8 mouse cellular contexts compared by ENCODE assay signal in genomic region chr19:5609171-5609546, GRCm38 (mm10). TPM values are rescaled to one million over a fixed set of nuclear protein-coding genes. Genes with fewer than 3 reads are reported as not detected.
DNase-seq lines count a peak whose midpoint lies in the region; ATAC-seq lines count a peak whose summit lies in the region.

No protein-coding gene starts in this region.

- DNase-seq in lung, postnatal 10 days, result no peak
- no peak for DNase-seq in gastrocnemius, postnatal 14 days
- DNase-seq in adrenal gland, adult (ENCODE audit: inconsistent age in 2 of 2, low spot score in 1 of 2), result no peak

- WGBS in lung, embryonic 15.5 days, result 43% methylated on average over 10 of the region's 10 CpGs
- 56% methylated on average over 10 of the region's 10 CpGs for WGBS in embryonic facial prominence, embryonic 13.5 days
- WGBS in intestine, embryonic 15.5 days, result 46% methylated on average over 10 of the region's 10 CpGs
- WGBS in neural tube, embryonic 13.5 days, result 66% methylated on average over 10 of the region's 10 CpGs

- peak overlapping the region; percentile 70 for H3K4me2 ChIP-seq in lung, embryonic 15.5 days
- peak overlapping the region; percentile 80 for H3K4me2 ChIP-seq in embryonic facial prominence, embryonic 13.5 days
- peak overlapping the region; percentile 65 for H3K4me2 ChIP-seq in intestine, embryonic 15.5 days (replicated peaks)
- H3K4me2 ChIP-seq in neural tube, embryonic 13.5 days, result peak overlapping the region; percentile 76

- H3K27ac ChIP-seq in lung, embryonic 15.5 days, result peak overlapping the region; percentile 99
- peak overlapping the region; percentile 96 for H3K27ac ChIP-seq in embryonic facial prominence, embryonic 13.5 days
- H3K27ac ChIP-seq in intestine, embryonic 15.5 days, result peak overlapping the region; percentile 92
- peak overlapping the region; percentile 98 for H3K27ac ChIP-seq in neural tube, embryonic 13.5 days (replicated peaks)

- no peak for ATAC-seq in lung, embryonic 15.5 days (ENCODE audit: borderline replicate concordance, extremely low read depth, low FRiP score, low TSS enrichment)
- no peak for ATAC-seq in embryonic facial prominence, embryonic 13.5 days (ENCODE audit: insufficient number of reproducible peaks, insufficient read depth, low FRiP score, low TSS enrichment, low read depth)
- no peak for ATAC-seq in intestine, embryonic 15.5 days
- no peak for ATAC-seq in neural tube, embryonic 13.5 days (ENCODE audit: low read depth)
- ATAC-seq in frontal cortex, adult (ENCODE audit: low TSS enrichment), result no peak

- H3K36me3 ChIP-seq in lung, embryonic 15.5 days, result peaks cover 47% of the 10 kb centered on the region
- H3K36me3 ChIP-seq in embryonic facial prominence, embryonic 13.5 days, result peaks cover 48% of the 10 kb centered on the region
- H3K36me3 ChIP-seq in intestine, embryonic 15.5 days, result peaks cover 34% of the 10 kb centered on the region
- H3K36me3 ChIP-seq in neural tube, embryonic 13.5 days, result peaks cover 48% of the 10 kb centered on the region

- H3K4me1 ChIP-seq in lung, embryonic 15.5 days, result peaks cover 21% of the 10 kb centered on the region
- H3K4me1 ChIP-seq in embryonic facial prominence, embryonic 13.5 days, result peaks cover 21% of the 10 kb centered on the region
- peaks cover 9% of the 10 kb centered on the region; the same call in 1 of the 2 replicates for H3K4me1 ChIP-seq in intestine, embryonic 15.5 days (replicated peaks)
- peaks cover 31% of the 10 kb centered on the region for H3K4me1 ChIP-seq in neural tube, embryonic 13.5 days (replicated peaks)

- H3K9me3 ChIP-seq in lung, embryonic 15.5 days, result no peaks in the 10 kb centered on the region
- H3K9me3 ChIP-seq in embryonic facial prominence, embryonic 13.5 days, result no peaks in the 10 kb centered on the region
- H3K9me3 ChIP-seq in intestine, embryonic 15.5 days, result no peaks in the 10 kb centered on the region
- no peaks in the 10 kb centered on the region for H3K9me3 ChIP-seq in neural tube, embryonic 13.5 days

- no peaks in the 10 kb centered on the region for H3K27me3 ChIP-seq in lung, embryonic 15.5 days
- no peaks in the 10 kb centered on the region for H3K27me3 ChIP-seq in embryonic facial prominence, embryonic 13.5 days
- no peaks in the 10 kb centered on the region for H3K27me3 ChIP-seq in intestine, embryonic 15.5 days (replicated peaks)
- peaks cover 9% of the 10 kb centered on the region; the same call in 1 of the 2 replicates for H3K27me3 ChIP-seq in neural tube, embryonic 13.5 days

- peak overlapping the region; percentile 78 for H3K4me3 ChIP-seq in lung, embryonic 15.5 days
- peak overlapping the region; percentile 70 for H3K4me3 ChIP-seq in embryonic facial prominence, embryonic 13.5 days
- H3K4me3 ChIP-seq in intestine, embryonic 15.5 days (replicated peaks), result peak overlapping the region; percentile 62
- H3K4me3 ChIP-seq in neural tube, embryonic 13.5 days, result peak overlapping the region; percentile 58

- H3K9ac ChIP-seq in lung, embryonic 15.5 days, result peak overlapping the region; percentile 79
- peak overlapping the region; percentile 84 for H3K9ac ChIP-seq in embryonic facial prominence, embryonic 13.5 days
- peak overlapping the region; percentile 79 for H3K9ac ChIP-seq in intestine, embryonic 15.5 days
- H3K9ac ChIP-seq in neural tube, embryonic 13.5 days, result peak overlapping the region; percentile 85

- intact Hi-C loops in gastrocnemius, postnatal 14 days (cut with DNase I; ENCODE audit: low total_unique reads), result no loop called here

RNA-seq across cellular contexts. Expression of gene Kat5, which starts 0.9 kb away (rescaled TPM):
- polyA plus RNA-seq in lung, embryonic 15.5 days (2015; fragmentation: Nextera tagmentation; extraction: Ambion mirVana), result 51.9 and 54.4 TPM in 2 replicates
- polyA plus RNA-seq in embryonic facial prominence, embryonic 13.5 days (2015; fragmentation: Nextera tagmentation; extraction: Ambion mirVana), result 55.8 and 60.0 TPM in 2 replicates
- polyA plus RNA-seq in intestine, embryonic 15.5 days (2015; fragmentation: Nextera tagmentation; extraction: Ambion mirVana), result 44.1 and 47.3 TPM in 2 replicates
- 72.3 and 77.2 TPM in 2 replicates for polyA plus RNA-seq in neural tube, embryonic 13.5 days (2015; fragmentation: Nextera tagmentation; extraction: Ambion mirVana)
- 10 to 100 TPM; 22.0 to 25.9 TPM for total RNA-seq in gastrocnemius, postnatal 14 days (2021)

RNA-seq across cellular contexts. Expression of gene Rnaseh2c, which starts 7.5 kb away (rescaled TPM):
- 143 and 153 TPM in 2 replicates for polyA plus RNA-seq in lung, embryonic 15.5 days (2015; fragmentation: Nextera tagmentation; extraction: Ambion mirVana)
- 136 and 162 TPM in 2 replicates for polyA plus RNA-seq in embryonic facial prominence, embryonic 13.5 days (2015; fragmentation: Nextera tagmentation; extraction: Ambion mirVana)
- polyA plus RNA-seq in intestine, embryonic 15.5 days (2015; fragmentation: Nextera tagmentation; extraction: Ambion mirVana), result 128 and 149 TPM in 2 replicates
- 79.2 and 87.8 TPM in 2 replicates for polyA plus RNA-seq in neural tube, embryonic 13.5 days (2015; fragmentation: Nextera tagmentation; extraction: Ambion mirVana)
- total RNA-seq in gastrocnemius, postnatal 14 days (2021), result 10 to 100 TPM; 39.1 to 46.1 TPM

RNA-seq across cellular contexts. Expression of gene Rela, which starts 28.1 kb away (rescaled TPM):
- polyA plus RNA-seq in lung, embryonic 15.5 days (2015; fragmentation: Nextera tagmentation; extraction: Ambion mirVana), result 52.7 and 53.8 TPM in 2 replicates
- 47.4 and 53.0 TPM in 2 replicates for polyA plus RNA-seq in embryonic facial prominence, embryonic 13.5 days (2015; fragmentation: Nextera tagmentation; extraction: Ambion mirVana)
- 43.0 and 43.3 TPM in 2 replicates for polyA plus RNA-seq in intestine, embryonic 15.5 days (2015; fragmentation: Nextera tagmentation; extraction: Ambion mirVana)
- 33.8 and 36.5 TPM in 2 replicates for polyA plus RNA-seq in neural tube, embryonic 13.5 days (2015; fragmentation: Nextera tagmentation; extraction: Ambion mirVana)
- total RNA-seq in gastrocnemius, postnatal 14 days (2021), result 10 to 100 TPM; 17.1 to 21.9 TPM

RNA-seq across cellular contexts. Expression of gene Ap5b1, which starts 41.3 kb away (rescaled TPM):
- 5.7 and 5.9 TPM in 2 replicates for polyA plus RNA-seq in lung, embryonic 15.5 days (2015; fragmentation: Nextera tagmentation; extraction: Ambion mirVana)
- 3.1 and 3.3 TPM in 2 replicates for polyA plus RNA-seq in embryonic facial prominence, embryonic 13.5 days (2015; fragmentation: Nextera tagmentation; extraction: Ambion mirVana)
- polyA plus RNA-seq in intestine, embryonic 15.5 days (2015; fragmentation: Nextera tagmentation; extraction: Ambion mirVana), result 7.9 and 9.9 TPM in 2 replicates
- polyA plus RNA-seq in neural tube, embryonic 13.5 days (2015; fragmentation: Nextera tagmentation; extraction: Ambion mirVana), result 2.9 and 3.5 TPM in 2 replicates
- total RNA-seq in gastrocnemius, postnatal 14 days (2021), result 1 to 10 TPM; 1.8 to 2.4 TPM

RNA-seq across cellular contexts. Expression of gene Ovol1, which starts 48.7 kb away (rescaled TPM):
- polyA plus RNA-seq in lung, embryonic 15.5 days (2015; fragmentation: Nextera tagmentation; extraction: Ambion mirVana), result 2.1 and 2.2 TPM in 2 replicates
- 5.8 and 6.4 TPM in 2 replicates for polyA plus RNA-seq in embryonic facial prominence, embryonic 13.5 days (2015; fragmentation: Nextera tagmentation; extraction: Ambion mirVana)
- polyA plus RNA-seq in intestine, embryonic 15.5 days (2015; fragmentation: Nextera tagmentation; extraction: Ambion mirVana), result 19.3 TPM in 2 replicates
- polyA plus RNA-seq in neural tube, embryonic 13.5 days (2015; fragmentation: Nextera tagmentation; extraction: Ambion mirVana), result 0.11 TPM in 1 of 2 replicates, not detected in the other
- total RNA-seq in gastrocnemius, postnatal 14 days (2021), result not detected
